Mouse (Mus musculus) ovary, postnatal 14 days (tissue): ENCODE measurements around the gene Il12rb2.

ENCODE experiments used
- DNase-seq: peaks from one replicate; pipeline ENCODE4 v3.0.0; 2022; ENCODE audit warnings: low spot score

Il12rb2 gene

DNA sequence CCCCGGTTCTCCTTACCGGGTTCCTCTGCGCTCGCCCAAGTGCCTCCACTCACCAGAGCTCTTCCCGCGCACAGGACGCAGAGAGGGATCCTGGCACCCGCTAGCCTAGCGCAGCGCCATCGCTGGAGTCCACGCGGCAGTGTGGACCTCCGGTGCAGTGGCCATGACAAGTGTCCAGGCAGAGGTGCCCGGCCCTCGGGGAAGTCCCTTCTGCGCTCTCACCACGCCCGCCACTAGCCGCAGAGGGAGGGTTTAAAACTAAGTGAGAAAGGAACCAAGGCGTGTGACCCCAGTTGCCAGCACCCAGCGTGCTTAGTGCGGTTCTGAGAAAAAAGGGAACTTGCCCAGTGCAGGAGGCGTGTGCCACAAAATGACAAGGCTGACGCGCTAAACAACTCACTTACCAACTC lies at the start of gene Il12rb2:
Gene Il12rb2, minus strand, starts transcription at position 207 of the 410 bp plus-strand sequence.
- peak; percentile 1 for DNase-seq

DNA sequence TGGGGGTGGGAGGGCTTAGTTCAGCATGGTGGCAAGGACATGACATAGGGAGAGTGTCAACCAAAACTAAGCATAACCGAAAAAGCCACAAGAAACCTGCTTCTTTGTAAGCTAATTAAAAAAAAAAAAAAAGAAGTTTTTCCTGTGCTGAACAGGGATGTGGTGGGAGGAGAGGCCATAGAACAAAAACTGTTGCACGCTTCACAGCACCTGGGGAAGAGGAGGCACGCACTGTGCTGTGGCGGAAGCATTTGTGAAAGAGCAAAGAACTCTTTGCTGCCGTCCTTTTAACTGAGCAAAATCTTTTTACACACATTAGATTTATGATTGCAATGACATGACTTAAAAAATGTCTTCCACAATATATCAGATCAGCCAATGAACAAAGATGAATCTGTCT lies 45.8 kb upstream of the Il12rb2 start:
- no peak for DNase-seq

DNA sequence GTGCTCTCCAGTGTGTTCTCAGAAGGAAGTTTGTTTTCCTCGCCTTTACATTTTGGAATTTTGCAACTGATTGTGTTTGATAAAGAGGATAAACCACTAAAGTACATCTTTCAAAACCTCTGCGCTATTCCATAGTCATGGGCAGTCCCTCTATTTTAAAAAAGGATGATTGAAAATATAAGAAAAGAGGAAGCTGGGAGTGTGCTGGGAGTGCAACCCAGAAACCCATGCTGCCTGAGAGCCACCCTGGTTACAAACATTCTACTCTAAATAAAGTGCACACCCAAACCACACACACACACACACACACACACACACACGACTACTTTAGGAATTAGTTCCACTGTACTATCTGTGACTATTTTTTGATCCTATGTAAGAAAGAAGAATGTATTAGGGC lies 40.6 kb upstream of the Il12rb2 start:
- no peak for DNase-seq

- no peak for DNase-seq
Observed at GRCm38 (mm10) chr6:67415276-67415675, 39.3 kb upstream of the Il12rb2 start.

DNA sequence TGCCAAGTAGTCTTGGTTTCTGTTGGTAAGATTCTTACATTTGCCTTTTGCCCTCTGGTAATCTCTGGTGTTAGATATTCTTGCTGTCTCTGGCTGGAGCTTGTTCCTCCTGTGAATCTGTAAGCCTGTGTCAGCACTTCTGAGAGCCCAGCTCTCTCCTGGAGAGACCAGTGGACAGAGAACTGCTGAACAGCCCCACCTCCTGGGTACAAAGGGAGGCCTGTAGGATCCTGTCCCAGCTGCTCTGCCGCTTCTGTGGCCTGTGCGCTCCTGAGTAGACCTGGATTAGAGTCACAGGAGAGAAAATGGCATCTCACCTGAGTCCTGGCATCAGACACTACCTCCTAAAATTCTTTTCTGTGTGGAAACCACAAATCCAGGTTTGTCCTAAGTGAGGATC lies 37.4 kb upstream of the Il12rb2 start:
- DNase-seq, result no peak

DNA sequence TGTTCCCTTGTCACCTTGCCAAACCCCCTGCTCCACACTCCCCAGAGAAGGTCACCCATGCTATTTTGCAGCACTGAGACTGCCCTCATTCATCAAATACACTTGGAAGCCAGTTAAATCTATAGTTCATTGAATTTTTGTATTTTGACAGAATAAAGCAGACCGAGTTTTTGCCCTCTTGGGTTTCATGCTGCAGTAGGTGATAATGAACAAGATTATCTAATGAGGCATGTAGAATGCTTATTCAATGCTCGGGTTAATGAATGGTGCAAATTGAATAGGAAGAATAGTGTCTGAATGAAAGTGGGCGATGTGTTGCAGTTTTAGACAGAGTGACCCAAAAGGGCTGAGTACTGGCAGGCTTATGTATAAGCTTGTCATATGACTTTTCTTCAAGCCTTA lies 29.3 kb upstream of the Il12rb2 start:
- no peak for DNase-seq

GRCm38 (mm10) chr6:67399551-67399950 lies 23.6 kb upstream of the Il12rb2 start:
- DNase-seq, result no peak

DNA sequence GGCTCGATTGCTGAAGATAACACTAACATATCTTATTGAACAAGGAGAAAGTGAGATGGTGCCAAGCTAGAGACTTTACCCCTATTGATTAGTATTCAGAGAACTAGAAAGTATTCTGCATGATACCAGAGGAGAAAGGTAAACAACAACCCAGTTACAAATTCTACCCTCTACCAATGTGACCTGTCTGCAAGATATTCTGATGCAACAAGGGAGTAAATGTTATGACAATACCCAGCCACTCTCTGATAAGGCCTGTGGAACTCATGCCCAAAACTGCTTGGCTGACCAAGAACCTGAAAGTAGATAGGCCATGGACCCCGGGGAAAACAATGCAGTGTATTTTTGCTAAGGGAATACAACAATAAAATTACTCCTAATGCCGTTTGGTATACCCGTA lies 10.2 kb downstream of the Il12rb2 start:
- DNase-seq, result no peak

DNA sequence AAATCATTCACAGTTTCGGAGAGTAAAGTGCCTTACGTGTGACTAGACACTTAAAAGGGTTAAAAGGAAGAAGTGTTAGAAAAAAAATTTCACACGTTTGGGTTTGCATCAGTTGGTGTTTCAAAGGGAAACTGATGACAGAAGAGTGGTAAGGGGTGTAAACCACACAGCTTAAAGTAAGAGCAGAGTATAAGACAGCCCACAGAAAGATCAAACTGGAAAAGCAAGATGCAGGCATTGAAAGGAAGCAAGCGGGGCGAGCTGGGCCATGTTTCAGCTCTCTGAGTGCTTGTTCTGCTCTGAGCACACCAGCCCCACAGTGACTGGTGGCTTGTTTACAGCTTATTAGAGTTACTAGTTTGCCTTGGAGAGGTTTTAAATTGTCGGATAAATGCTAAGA lies 27.9 kb downstream of the Il12rb2 start:
- DNase-seq, result no peak

- DNase-seq, result no peak
Observed at GRCm38 (mm10) chr6:67339494-67339893, 36.5 kb downstream of the Il12rb2 start.

DNA sequence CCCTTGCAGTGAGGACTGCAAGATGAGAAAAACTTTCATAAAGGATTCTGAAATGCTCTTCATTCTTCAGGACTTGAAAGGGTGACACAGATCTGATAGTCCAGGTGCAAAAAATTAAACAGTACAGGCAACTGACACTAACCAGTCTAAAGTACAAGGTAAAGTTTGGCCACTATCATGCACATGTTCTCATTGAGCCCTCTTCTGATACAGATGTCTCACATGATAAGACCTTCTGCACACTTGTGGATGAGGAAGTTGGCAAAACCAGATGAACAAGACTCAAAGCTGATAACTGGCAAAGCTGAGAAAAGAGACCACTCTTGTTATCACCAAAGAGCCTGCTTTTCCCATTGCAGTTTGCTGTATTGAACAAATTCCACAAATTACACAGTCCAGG lies 38.0 kb downstream of the Il12rb2 start:
- no peak for DNase-seq

DNA sequence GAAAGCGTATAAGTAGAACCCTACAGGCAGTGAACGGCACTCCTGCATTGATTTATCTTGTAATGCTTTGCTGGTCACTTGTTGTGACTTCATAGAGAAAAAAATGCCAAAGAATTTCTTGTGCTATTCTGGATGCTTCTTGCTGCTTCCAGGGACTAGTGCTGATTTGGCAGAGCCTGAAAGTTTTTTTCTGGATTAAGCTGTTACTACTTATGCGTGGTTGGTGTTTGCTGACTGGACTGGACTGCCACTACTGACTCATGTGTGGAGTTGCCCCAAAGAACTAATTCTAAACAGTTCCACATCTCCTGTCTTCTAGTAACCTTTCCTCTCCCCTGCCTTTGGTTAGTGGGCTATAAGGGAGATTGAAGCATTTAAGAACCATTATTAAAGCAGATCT lies 52.2 kb downstream of the Il12rb2 start:
- no peak for DNase-seq

- DNase-seq, result peak; percentile 49
Observed at GRCm38 (mm10) chr6:67318451-67318850, 57.5 kb downstream of the Il12rb2 start.

GRCm38 (mm10) chr6:67317827-67318338 lies 58.1 kb downstream of the Il12rb2 start:
- DNase-seq, result no peak

- DNase-seq, result no peak
Observed at GRCm38 (mm10) chr6:67317068-67317467, 58.9 kb downstream of the Il12rb2 start.

DNA sequence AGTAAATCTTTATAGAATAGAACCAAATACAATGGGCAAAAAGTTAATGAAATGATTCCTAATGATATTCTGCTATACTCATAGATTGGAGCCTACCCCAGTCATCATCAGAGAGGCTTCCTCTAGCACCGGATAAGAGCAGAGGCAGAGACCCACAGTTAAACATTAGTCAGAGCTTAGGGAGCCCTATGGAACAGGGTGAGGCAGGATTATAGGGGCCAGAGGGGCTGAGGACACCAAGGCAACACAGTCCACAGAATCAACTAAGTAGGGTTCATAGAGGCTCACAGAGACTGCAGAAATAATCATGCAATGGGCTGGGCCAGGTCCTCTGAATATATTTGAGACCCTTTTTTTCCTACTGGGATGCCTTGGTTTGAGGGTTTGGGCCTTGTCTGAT lies 61.3 kb downstream of the Il12rb2 start:
- DNase-seq, result no peak

DNA sequence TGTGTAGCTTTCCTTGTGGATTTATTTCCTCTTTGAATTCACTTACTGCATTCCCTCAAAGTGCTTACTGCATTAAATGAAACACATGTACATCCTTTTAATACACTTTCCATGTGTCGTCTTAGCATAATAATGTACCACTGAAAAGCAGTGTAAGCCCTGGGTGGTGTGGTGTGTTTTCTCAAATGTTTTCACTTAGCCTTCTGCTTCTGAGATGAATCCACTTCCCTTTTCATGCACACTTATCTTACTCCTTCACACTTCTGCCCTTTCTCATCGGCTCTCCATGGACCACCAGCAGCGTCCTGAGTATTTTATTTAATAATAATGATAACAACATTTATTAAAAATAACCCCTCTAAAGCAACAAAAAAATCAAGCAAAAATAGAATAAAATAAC lies 66.2 kb downstream of the Il12rb2 start:
- no peak for DNase-seq

DNA sequence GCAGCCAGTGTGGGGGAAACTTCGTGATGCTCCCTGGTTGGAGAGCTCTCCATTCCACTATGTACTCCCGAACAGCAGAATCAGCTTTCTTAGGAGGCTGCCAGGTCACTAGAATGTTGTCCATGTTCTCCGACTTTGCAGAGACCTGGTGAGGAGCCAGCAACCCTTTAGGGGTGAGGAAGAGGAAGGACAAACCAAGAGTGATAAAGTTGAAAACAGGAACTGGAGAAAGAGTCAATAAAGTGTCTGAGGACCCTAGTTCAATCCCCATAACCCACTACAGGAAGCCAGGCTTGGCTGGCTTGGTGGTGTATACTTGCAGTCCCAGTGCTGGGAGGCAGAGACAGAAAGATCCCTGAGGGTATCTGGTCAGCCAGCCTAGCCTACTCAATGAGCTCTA lies 67.0 kb downstream of the Il12rb2 start:
- DNase-seq, result no peak

DNA sequence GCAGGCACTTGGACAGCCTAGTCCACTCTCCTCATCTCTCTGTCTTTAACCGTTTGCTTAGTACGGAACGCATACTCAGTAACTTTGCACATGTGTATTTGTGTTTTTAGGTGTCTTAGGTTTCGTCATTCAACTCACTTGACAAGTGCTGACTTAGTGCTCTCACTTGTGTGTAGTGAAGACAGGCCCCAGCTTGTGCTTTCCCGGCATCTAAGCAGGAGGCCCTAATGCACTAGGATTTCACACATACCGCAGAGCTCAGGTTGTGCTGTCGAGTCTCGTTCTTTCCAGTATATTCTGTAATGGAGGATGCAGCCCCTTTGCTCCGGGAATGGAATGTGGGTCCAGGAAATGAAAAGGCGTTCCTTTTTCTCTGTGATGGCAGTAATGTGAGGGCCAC lies 72.8 kb downstream of the Il12rb2 start:
- no peak for DNase-seq

GRCm38 (mm10) chr6:67302471-67302870 lies 73.5 kb downstream of the Il12rb2 start:
- no peak for DNase-seq

GRCm38 (mm10) chr6:67301230-67301629 lies 74.8 kb downstream of the Il12rb2 start:
- DNase-seq, result no peak

DNA sequence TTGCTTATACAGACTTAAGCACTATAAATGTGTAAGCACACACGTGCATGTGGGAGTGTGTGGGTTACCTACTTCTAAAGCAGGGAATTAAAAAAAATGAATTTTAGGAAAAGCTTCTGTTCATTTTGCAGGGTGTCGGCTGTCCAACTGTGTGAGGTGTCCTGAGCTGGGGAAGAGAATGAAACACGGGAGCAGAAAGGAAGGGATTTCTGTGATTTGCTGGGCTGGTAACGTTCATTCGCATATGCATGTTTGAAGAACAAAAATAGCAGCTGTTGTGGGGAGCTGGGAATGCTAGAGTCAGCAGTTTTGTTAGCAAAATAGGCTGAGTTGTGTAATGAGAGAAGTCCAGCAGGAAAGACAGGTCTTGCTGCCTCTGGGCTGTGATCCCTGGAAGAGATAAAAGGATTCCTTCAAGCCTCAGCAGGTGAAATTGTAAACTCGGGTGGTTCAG lies 75.3 kb downstream of the Il12rb2 start:
- DNase-seq, result no peak

GRCm38 (mm10) chr6:67300300-67300699 lies 75.7 kb downstream of the Il12rb2 start:
- DNase-seq, result no peak

GRCm38 (mm10) chr6:67298742-67299141 lies 77.2 kb downstream of the Il12rb2 start:
- DNase-seq, result no peak

DNA sequence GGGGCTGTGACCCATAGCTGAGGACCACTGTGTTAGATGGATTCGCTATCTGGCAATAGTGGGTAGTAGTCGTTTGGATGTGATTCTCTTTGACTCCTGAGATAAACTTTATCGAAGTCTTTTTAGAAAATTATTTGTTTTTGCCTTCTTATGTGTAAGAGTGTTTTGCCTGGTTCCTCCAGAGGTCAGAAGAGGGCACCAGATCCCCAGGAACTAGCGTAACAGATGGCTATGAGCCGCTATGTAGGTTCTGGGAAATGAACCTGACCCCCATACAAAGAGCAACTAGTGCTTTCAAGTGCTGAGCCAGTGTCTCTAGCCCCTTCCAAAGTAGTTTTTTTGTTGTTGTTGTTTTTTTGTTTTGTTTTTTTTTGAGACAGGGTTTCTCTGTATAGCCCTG lies 79.9 kb downstream of the Il12rb2 start:
- no peak for DNase-seq
